Mouse (Mus musculus) layer of hippocampus, adult 2 months (tissue): Measurements from ENCODE around the gene Adipor2. TPM values are rescaled to one million over a fixed set of nuclear protein-coding genes. Genes with fewer than 3 reads are reported as not detected.

Experiments
- DNase-seq, 2 experiments: peaks; one replicate each; pipeline ENCODE4 v3.0.0; 2022; ENCODE audit warnings: low spot score in 2 of 2
- H3K27ac ChIP-seq: fragments of 200-600 bp; 2 replicates; pipeline ENCODE4 v1.8.1; 2022
- H3K4me3 ChIP-seq: fragments of 200-600 bp; 2 replicates; pipeline ENCODE4 v1.8.1; 2022; ENCODE audit warnings: mild to moderate bottlenecking
- CTCF ChIP-seq: fragments of 200-600 bp; conservative IDR thresholded peaks from 2 replicates; pipeline ENCODE4 v1.8.1; 2022; ENCODE audit warnings: antibody characterized with exemption, mild to moderate bottlenecking, moderate library complexity
- total RNA-seq, 2 experiments: library from RNA; stranded (reverse); gene quantifications; 2 replicates each; pipeline ENCODE4 v1.2.3; 2021

Adipor2 gene
- total RNA-seq, 2 experiments from 2014 or later, result 37.1 to 40.5 TPM

- no peak overlapping the region for H3K27ac ChIP-seq
- H3K4me3 ChIP-seq, result no peak overlapping the region
- TF ChIP-seq CTCF, result no peak
- DNase-seq, result no peak
Measured at GRCm38 (mm10) chr6:119346257-119346656, 71.2 kb downstream of the Adipor2 start.

DNA sequence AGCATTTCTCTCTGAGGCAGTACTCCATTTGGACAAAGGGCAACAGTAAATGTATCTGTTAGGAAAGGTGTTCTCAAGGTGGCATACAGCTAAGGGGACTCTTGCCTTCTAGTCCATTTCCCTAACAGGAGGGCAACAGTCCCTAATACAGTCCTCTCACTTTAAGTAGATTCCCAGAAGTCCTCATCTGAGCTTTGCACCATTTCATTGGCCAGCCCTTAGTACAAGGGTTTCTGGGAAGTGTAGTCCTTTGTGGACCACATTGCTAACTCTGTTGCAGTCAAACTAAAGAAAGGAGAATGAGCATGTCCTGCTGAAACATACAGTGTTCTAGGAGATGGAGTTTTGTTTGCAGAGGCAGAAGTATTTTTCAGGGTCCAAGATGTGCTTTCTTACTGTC lies 76.1 kb downstream of the Adipor2 start:
- DNase-seq, result peak in 1 of 2 experiments; percentile 71
- TF ChIP-seq CTCF, result no peak
- Histone ChIP-seq H3K27ac (no peak overlapping the region), H3K4me3 (no peak overlapping the region)

DNA sequence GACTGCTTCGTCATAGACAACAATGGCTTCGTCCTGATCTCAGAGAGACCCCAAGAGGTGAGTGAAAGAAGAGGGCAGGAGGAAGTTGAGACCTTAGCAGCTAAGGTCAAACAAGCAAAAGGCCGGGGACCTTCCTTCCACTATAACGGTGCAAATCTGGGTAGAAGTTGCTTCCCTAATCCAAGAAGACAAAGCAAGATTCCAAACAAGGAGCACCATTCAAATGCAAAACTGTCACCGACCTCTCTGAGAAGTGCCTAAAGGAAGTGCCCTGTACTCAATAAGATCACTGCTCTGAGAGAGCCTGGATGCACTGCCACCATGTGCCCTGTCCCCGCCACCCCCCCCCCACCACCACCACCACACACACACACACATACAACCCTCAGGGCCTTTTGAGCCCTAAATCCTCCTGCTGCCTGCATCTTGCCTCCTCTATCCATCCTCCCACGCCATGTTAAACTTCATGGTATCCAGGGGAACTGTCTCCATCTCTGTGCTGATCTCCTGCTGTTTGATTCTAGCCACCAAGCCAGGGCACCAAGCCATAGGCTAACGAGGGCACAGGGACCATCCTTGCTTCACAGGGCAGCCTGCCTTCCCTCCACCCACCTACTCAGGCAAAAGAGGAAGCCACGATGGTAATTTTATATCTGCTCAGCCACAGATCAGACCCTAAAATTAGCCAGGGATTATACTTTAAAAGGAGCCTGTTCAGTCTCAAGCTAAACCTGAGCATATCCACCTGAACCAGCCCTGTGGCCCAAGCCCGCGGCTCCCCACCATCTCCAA lies 79.2 kb downstream of the Adipor2 start:
- TF ChIP-seq CTCF, result no peak
- Histone ChIP-seq H3K4me3 (no peak overlapping the region), H3K27ac (no peak overlapping the region)
- no peak for DNase-seq

DNA sequence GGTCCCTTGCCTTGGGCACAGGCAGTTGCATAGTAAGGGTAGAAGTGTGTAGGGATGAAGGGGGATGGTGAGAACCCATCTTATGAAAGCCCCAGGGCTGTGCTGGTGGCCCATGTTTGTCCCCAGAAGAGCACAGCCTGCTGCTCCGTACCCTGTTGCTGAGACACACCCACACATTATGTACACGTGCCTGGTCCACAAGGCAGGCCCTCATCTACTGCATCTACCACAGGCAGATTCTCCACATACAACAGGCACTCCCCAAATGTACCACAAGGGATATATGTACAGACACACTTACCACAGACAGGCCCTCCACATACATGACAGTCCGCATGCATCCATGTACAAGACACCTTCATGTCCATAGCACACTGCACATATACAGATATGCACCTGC lies 80.2 kb downstream of the Adipor2 start:
- no peak; the same call in 1 of the 2 replicates for TF ChIP-seq CTCF
- DNase-seq, result no peak
- H3K4me3 ChIP-seq, result no peak overlapping the region
- no peak overlapping the region for H3K27ac ChIP-seq

DNA sequence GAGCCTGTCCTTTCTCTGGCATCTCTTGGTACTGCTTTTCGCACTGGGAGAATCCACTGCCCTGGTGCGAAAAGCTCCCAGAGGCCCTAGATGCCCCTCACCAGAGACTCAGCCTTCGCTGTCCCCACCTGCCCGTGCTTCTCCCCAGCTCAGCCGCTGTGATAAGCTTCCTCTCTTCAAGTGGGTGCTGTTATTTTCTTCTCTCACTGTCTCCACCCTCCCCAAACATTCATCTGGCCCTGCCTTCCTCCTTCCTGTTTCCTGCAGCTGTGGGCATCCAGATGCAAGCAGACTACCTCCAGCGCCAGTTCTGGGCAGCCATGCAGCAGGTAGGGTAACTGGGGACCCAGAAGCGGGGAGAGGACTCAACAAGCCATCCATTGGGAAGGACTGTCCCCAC lies 81.4 kb downstream of the Adipor2 start:
- H3K27ac ChIP-seq, result no peak overlapping the region
- no peak for DNase-seq
- TF ChIP-seq CTCF, result no peak
- no peak overlapping the region for H3K4me3 ChIP-seq

DNA sequence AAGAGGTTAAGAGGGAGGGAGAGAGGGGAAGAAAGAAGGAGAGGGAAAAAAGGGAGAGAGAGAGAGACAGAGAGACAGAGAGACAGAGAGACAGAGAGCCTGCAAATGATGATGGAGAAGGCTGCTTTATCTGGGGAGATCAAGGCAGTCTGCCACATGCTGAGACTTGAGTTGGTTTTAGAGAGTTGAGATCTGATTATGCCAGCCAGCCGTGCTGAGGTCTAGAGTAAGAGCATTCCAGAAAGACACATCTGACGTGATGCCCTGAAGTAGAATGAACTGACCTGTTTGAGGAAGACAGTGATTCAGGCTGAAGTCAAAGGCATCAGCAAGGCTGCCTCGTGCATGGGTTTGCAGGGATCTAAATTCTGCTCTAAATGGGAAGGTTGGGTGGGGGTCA lies 83.7 kb downstream of the Adipor2 start:
- no peak for TF ChIP-seq CTCF
- Histone ChIP-seq H3K4me3 (no peak overlapping the region), H3K27ac (no peak overlapping the region)
- DNase-seq, result no peak

GRCm38 (mm10) chr6:119333202-119333601 lies 84.3 kb downstream of the Adipor2 start:
- no peak overlapping the region for H3K4me3 ChIP-seq
- no peak for DNase-seq
- TF ChIP-seq CTCF, result no peak
- H3K27ac ChIP-seq, result no peak overlapping the region

DNA sequence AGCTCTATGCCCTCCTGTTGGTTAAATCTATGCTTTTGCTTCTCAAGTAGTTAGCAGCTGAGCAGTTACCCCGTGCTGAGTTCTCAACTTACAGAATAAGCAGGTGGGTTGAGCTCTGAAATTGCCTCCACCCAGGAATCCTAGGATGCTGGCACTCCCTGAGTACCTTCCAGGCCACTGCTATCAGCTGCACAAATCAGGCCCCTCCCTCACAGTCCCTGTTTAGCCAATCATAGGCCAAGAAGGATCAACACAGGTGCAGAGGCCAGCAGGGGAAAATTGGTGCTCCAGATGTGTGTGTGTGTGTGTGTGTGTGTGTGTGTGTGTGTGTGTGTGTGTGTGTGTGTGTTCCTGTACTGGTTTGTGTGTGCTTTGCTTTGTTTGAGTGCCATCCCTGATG lies 85.4 kb downstream of the Adipor2 start:
- DNase-seq, result no peak
- no peak for TF ChIP-seq CTCF
- Histone ChIP-seq H3K4me3 (no peak overlapping the region), H3K27ac (no peak overlapping the region)

GRCm38 (mm10) chr6:119330506-119330905 lies 87.0 kb downstream of the Adipor2 start, which contains the start of gene Lrtm2:
Gene Lrtm2, minus strand, starts transcription at chr6:119330766.
- Histone ChIP-seq H3K27ac (peak within 1 kb of the TSS; percentile 96), H3K4me3 (peak within 1 kb of the TSS; percentile 74)
- no peak for TF ChIP-seq CTCF
- peak; percentile 55 to 67 for DNase-seq

GRCm38 (mm10) chr6:119329936-119330335 lies 87.6 kb downstream of the Adipor2 start:
- H3K4me3 ChIP-seq, result peak overlapping the region; percentile 74
- H3K27ac ChIP-seq, result peak overlapping the region; percentile 96
- no peak for TF ChIP-seq CTCF
- DNase-seq, result peak; percentile 15 to 34

DNA sequence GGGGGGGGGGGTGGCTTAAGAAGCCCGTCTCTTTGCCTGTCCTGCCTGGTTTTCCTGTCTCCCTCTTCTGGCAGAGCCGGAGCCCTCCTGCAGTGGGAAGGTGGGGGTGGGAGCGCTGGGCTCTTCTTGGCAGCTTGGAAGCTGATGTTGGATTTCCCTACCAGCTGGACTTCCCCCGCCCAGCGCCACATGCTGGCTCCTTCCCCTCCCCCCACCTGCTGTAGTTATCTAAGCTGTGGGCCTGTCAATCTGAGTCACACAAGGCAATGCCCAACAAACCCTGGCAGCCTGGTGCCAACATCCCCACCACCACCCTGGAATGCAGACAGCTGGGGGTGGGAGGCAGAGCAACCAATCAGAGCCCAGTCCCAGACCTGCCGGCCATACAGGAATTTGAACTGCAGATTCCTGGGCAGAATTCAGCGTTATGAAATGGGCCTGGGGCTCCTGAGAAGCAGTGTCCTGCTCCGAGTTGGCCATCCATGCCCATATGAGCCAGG lies 88.2 kb downstream of the Adipor2 start:
- peak; percentile 83 to 90 for DNase-seq
- TF ChIP-seq CTCF, result peak; percentile 43
- H3K27ac ChIP-seq, result peak overlapping the region; percentile 96
- H3K4me3 ChIP-seq, result peak overlapping the region; percentile 74

GRCm38 (mm10) chr6:119328521-119329115 lies 88.9 kb downstream of the Adipor2 start:
- H3K27ac ChIP-seq, result peak overlapping the region; percentile 96
- no peak for DNase-seq
- no peak for TF ChIP-seq CTCF
- H3K4me3 ChIP-seq, result peak overlapping the region; percentile 74

DNA sequence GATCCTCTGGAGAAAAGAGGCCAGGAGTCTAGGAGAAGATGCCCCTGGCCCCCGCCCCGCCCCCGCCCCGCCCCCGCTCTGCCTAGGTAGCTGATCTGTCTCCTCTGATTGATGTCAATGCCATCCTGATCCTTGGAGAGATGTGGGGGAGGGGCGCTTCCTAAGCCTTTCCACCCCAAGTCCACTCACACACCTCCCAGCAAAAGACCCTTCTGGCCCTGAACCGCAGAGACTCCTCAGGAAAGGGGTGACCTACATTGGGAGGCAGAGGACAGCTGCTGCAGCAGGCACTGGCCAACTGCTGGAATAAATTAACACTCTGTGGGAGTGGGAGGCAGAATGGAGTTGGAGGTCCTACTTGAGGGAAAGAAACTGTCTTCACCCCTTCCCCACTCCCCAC lies 91.0 kb downstream of the Adipor2 start:
- no peak for DNase-seq
- H3K27ac ChIP-seq, result no peak overlapping the region; the same call in 1 of the 2 replicates
- H3K4me3 ChIP-seq, result no peak overlapping the region; the same call in 1 of the 2 replicates
- no peak for TF ChIP-seq CTCF
